Mouse (Mus musculus): ENCODE measurements around the gene Rnf213.

Rnf213 gene

GRCm38 (mm10) chr11:119516677-119517361, 123.9 kb downstream of the Rnf213 start:
- DNase-seq, result no peak

GRCm38 (mm10) chr11:119519387-119519786, 126.5 kb downstream of the Rnf213 start:
- DNase-seq, result no peak

GRCm38 (mm10) chr11:119520005-119520712, 127.3 kb downstream of the Rnf213 start:
- no peak for DNase-seq

- DNase-seq, result no peak
Measured at GRCm38 (mm10) chr11:119520713-119521063, 127.8 kb downstream of the Rnf213 start.

- no peak for DNase-seq
Measured at GRCm38 (mm10) chr11:119521920-119522710, 129.2 kb downstream of the Rnf213 start.

- DNase-seq, result no peak
Measured at GRCm38 (mm10) chr11:119522779-119523178, 129.9 kb downstream of the Rnf213 start.

- no peak for DNase-seq
Measured at GRCm38 (mm10) chr11:119523392-119523791, 130.5 kb downstream of the Rnf213 start.

GRCm38 (mm10) chr11:119524545-119524949, 131.6 kb downstream of the Rnf213 start:
- peak; percentile 87 for DNase-seq

GRCm38 (mm10) chr11:119526068-119526966, 133.4 kb downstream of the Rnf213 start:
- no peak for DNase-seq

- DNase-seq, result no peak
Measured at GRCm38 (mm10) chr11:119528930-119529329, 136.0 kb downstream of the Rnf213 start.

- DNase-seq, result no peak
Measured at GRCm38 (mm10) chr11:119532460-119532859, 139.6 kb downstream of the Rnf213 start.

- DNase-seq, result no peak
Measured at GRCm38 (mm10) chr11:119533745-119534144, 140.8 kb downstream of the Rnf213 start.
